In the genomic region with DNA sequence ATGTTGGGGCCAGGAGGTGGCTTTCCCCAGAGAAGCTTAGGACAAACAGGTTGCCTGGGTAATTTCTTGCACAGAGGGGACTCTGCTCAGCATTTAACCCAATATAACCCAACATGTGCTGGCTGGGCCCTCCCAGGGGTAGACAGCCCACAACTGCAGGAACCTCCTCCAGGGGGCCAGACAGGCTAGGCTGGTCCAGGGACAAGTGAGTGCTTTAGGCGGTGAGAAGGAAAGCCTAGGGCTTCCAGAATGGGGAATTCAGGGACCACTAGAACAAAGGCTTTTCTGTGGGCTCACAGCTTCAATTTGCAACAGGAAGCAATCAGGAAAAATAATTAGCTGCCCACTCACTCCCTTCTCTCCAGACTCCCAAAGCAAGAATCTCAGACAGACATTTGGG, we compare ENCODE assay signal across 9 mouse cellular contexts. TPM values are rescaled to one million over a fixed set of nuclear protein-coding genes. Genes with fewer than 3 reads are reported as not detected.
DNase-seq lines count a peak whose midpoint lies in the region; ATAC-seq and TF ChIP-seq lines count a peak whose summit lies in the region.
"Had no signal": no experiment of that assay in that cellular context is flagged by ENCODE, and none has a peak within 500 bp of the region (broad histone marks: within the 10 kb centered on the region; RNA-seq: fewer than 3 reads in every experiment).

No protein-coding gene starts in this region.

- 28% methylated on average over 1 of the region's 1 CpGs for WGBS in lung, embryonic 14.5 days
- 8% methylated on average over 1 of the region's 1 CpGs for WGBS in forebrain, embryonic 12.5 days
- WGBS in limb, embryonic 14.5 days = 14% methylated on average over 1 of the region's 1 CpGs

- no peak for TF ChIP-seq POLR2A in limb, embryonic 14.5 days (IDR thresholded peaks at IDR 0.05; ENCODE audit: borderline replicate concordance, extremely low read depth, insufficient read depth, insufficient read length)

- no peaks in the 10 kb centered on the region for H3K9me3 ChIP-seq in lung, embryonic 14.5 days (ENCODE audit: low read depth, low read length)
- no peaks in the 10 kb centered on the region for H3K9me3 ChIP-seq in forebrain, embryonic 12.5 days
- H3K9me3 ChIP-seq in limb, embryonic 14.5 days (ENCODE audit: control insufficient read depth, low read length) = no peaks in the 10 kb centered on the region

- H3K9ac ChIP-seq in lung, embryonic 14.5 days = peak overlapping the region; percentile 98
- H3K9ac ChIP-seq in forebrain, embryonic 12.5 days = 0 out of 2 replicates have a peak overlapping the region, but pooled peaks have one; percentile 93
- peak overlapping the region; percentile 98; the same call in 1 of the 2 replicates for H3K9ac ChIP-seq in limb, embryonic 14.5 days (ENCODE audit: low read depth, low read length, severe bottlenecking)

- no peaks in the 10 kb centered on the region for H3K27me3 ChIP-seq in lung, embryonic 14.5 days (ENCODE audit: insufficient read depth, low read length)
- peaks cover 13% of the 10 kb centered on the region for H3K27me3 ChIP-seq in forebrain, embryonic 12.5 days
- no peaks in the 10 kb centered on the region for H3K27me3 ChIP-seq in limb, embryonic 14.5 days (ENCODE audit: control insufficient read depth, insufficient read depth, low read length)

- peak overlapping the region; percentile 98 for H3K4me3 ChIP-seq in lung, embryonic 14.5 days (ENCODE audit: low read depth, low read length)
- H3K4me3 ChIP-seq in forebrain, embryonic 12.5 days (replicated peaks) = peak overlapping the region; percentile 90
- peak overlapping the region; percentile 96 for H3K4me3 ChIP-seq in limb, embryonic 14.5 days (replicated peaks; ENCODE audit: low read length)

- DNase-seq in lung, embryonic 14.5 days = no peak
- DNase-seq in lung, postnatal 36 days = no peak
- no peak for DNase-seq in limb, embryonic 14.5 days (ENCODE audit: low spot score)
- DNase-seq in retina, postnatal 1 day = peak; percentile 60
- DNase-seq in gastrocnemius, adult 18-20 months (ENCODE audit: low spot score) = no peak
- no peak for DNase-seq in adrenal gland, adult 2 months
- DNase-seq in frontal cortex, postnatal 36 days (ENCODE audit: low spot score in 2 of 2) = no peak
- DNase-seq: left cerebral cortex, postnatal 4 days had no signal

- no peaks in the 10 kb centered on the region for H3K36me3 ChIP-seq in lung, embryonic 14.5 days (ENCODE audit: insufficient read depth)
- no peaks in the 10 kb centered on the region for H3K36me3 ChIP-seq in forebrain, embryonic 12.5 days (replicated peaks)
- no peaks in the 10 kb centered on the region for H3K36me3 ChIP-seq in limb, embryonic 14.5 days (ENCODE audit: control insufficient read depth, insufficient read depth, low read length)

- peak overlapping the region; percentile 98 for H3K4me2 ChIP-seq in lung, embryonic 14.5 days
- peak overlapping the region; percentile 93 for H3K4me2 ChIP-seq in forebrain, embryonic 12.5 days
- H3K4me2 ChIP-seq in limb, embryonic 14.5 days (replicated peaks; ENCODE audit: low read depth, low read length, severe bottlenecking) = peak overlapping the region; percentile 95

- H3K27ac ChIP-seq in lung, embryonic 14.5 days (ENCODE audit: low read depth) = peak overlapping the region; percentile 87
- peak overlapping the region; percentile 27; the same call in 1 of the 2 replicates for H3K27ac ChIP-seq in forebrain, embryonic 12.5 days
- H3K27ac ChIP-seq in limb, embryonic 14.5 days (replicated peaks; ENCODE audit: low read depth, low read length) = peak overlapping the region; percentile 90

- H3K4me1 ChIP-seq in lung, embryonic 14.5 days (ENCODE audit: insufficient read depth) = peaks cover 33% of the 10 kb centered on the region
- peaks cover 46% of the 10 kb centered on the region for H3K4me1 ChIP-seq in forebrain, embryonic 12.5 days
- H3K4me1 ChIP-seq in limb, embryonic 14.5 days (ENCODE audit: control insufficient read depth, insufficient read depth, low read length) = peaks cover 59% of the 10 kb centered on the region

- TF ChIP-seq CTCF in lung, embryonic 14.5 days (IDR thresholded peaks at IDR 0.05; ENCODE audit: low read depth) = peak; percentile 29; the same call in 1 of the 2 replicates

- ATAC-seq in lung, embryonic 14.5 days (ENCODE audit: insufficient read depth) = no peak
- ATAC-seq in forebrain, embryonic 12.5 days (ENCODE audit: low FRiP score) = no peak
- no peak for ATAC-seq in limb, embryonic 14.5 days (ENCODE audit: low FRiP score, low read depth)

RNA-seq across cellular contexts. Expression of a gene that starts 1.9 kb away (rescaled TPM):
- polyA plus RNA-seq in lung, embryonic 14.5 days (2014; fragmentation: Nextera tagmentation; extraction: Ambion mirVana) = 9.3 and 11.4 TPM in 2 replicates
- 2.9 and 3.2 TPM in 2 replicates for polyA plus RNA-seq in forebrain, embryonic 12.5 days (2016; fragmentation: Nextera tagmentation; extraction: Ambion mirVana)
- 36.3 and 48.4 TPM in 2 replicates for polyA plus RNA-seq in limb, embryonic 14.5 days (2012; rRNA removed)
- polyA plus RNA-seq in limb, embryonic 14.5 days (2014; fragmentation: Nextera tagmentation; extraction: Ambion mirVana) = 9.5 and 9.8 TPM in 2 replicates
- 10 to 100 TPM; 24.5 to 26.7 TPM for total RNA-seq in gastrocnemius, adult 18-20 months (2021)
- 100 to 1,000 TPM in 1 of 2 experiments, 10 to 100 TPM in 1; 92.7 to 111 TPM for total RNA-seq in adrenal gland, adult 2 months (2021)
- polyA plus RNA-seq in adrenal gland, adult 2 months (2012; rRNA removed) = 103 and 113 TPM in 2 replicates

RNA-seq across cellular contexts. Expression of a gene that starts 23.7 kb away (rescaled TPM):
- polyA plus RNA-seq in lung, embryonic 14.5 days (2014; fragmentation: Nextera tagmentation; extraction: Ambion mirVana) = 40.3 and 40.9 TPM in 2 replicates
- 35.1 and 40.2 TPM in 2 replicates for polyA plus RNA-seq in forebrain, embryonic 12.5 days (2016; fragmentation: Nextera tagmentation; extraction: Ambion mirVana)
- 76.0 and 94.1 TPM in 2 replicates for polyA plus RNA-seq in limb, embryonic 14.5 days (2012; rRNA removed)
- polyA plus RNA-seq in limb, embryonic 14.5 days (2014; fragmentation: Nextera tagmentation; extraction: Ambion mirVana) = 56.4 and 56.9 TPM in 2 replicates
- total RNA-seq in gastrocnemius, adult 18-20 months (2021) = 1 to 10 TPM; 7.4 to 8.4 TPM
- 10 to 100 TPM; 27.9 to 37.8 TPM for total RNA-seq in adrenal gland, adult 2 months (2021)
- 43.3 and 46.3 TPM in 2 replicates for polyA plus RNA-seq in adrenal gland, adult 2 months (2012; rRNA removed)

Comparison
In these comparisons a context has a peak if more than half of its experiments do, and no peak if none do; other contexts are left out.
1. H3K27ac ChIP-seq: peak in every context shown above with its lines; median percentile 90 in limb, embryonic 14.5 days; 87 in lung, embryonic 14.5 days; 27 in forebrain, embryonic 12.5 days.